Mouse (Mus musculus): ENCODE data around the gene Tmod1. TPM values are rescaled to one million over a fixed set of nuclear protein-coding genes. Genes with fewer than 3 reads are reported as not detected.

Gene Tmod1
- polyA plus RNA-seq, 1 experiment from 2014 or later, result 28.6 TPM

DNA sequence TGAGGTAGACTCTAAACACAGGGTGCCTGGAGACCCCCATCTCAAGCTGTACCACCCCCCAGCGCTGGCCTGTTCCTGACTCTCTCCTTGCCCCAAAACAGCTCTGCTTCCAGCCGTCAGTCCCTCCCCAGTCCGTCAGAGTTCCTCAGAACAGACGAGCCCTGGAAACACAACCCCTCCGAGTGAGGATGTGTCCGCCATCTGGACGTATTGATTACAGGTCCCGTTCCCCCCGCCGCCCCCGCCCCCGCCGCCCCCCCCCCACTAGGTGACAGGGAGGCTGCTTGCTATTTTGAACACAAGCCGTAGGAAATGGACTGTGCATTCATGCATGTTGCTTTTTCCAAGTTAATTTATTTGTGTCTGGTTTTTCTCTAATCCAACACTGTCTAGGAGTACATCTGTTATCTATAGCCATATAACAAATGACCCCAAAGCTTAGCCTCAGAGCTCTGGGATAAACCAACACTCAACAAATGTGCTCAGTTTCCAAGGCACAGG is 62.5 kb downstream of the Tmod1 start:
- Histone ChIP-seq H3K4me2 (peak overlapping the region; percentile 16; the same call in 1 of the 2 replicates), H3K4me3 (ENCODE audit: low read depth, low read length) (no peak overlapping the region), H3K27ac (ENCODE audit: low read depth, low read length) (no peak overlapping the region), H3K4me1 (replicated peaks; ENCODE audit: control insufficient read depth, insufficient read depth, low read length) (peaks cover 8% of the 10 kb centered on the region), H3K9ac (ENCODE audit: low read depth, low read length) (no peak overlapping the region), H3K9me3 (ENCODE audit: control insufficient read depth, low read length) (no peaks in the 10 kb centered on the region), H3K27me3 (replicated peaks; ENCODE audit: control insufficient read depth, insufficient read depth, low read length) (no peaks in the 10 kb centered on the region), H3K36me3 (ENCODE audit: control insufficient read depth, insufficient read depth, low read length) (peaks cover 4% of the 10 kb centered on the region; the same call in 1 of the 2 replicates)
- DNase-seq (ENCODE audit: low spot score) (no peak), ATAC-seq (replicated peaks; ENCODE audit: low FRiP score) (no peak)
- 29% methylated on average over 14 of the region's 14 CpGs for WGBS

DNA sequence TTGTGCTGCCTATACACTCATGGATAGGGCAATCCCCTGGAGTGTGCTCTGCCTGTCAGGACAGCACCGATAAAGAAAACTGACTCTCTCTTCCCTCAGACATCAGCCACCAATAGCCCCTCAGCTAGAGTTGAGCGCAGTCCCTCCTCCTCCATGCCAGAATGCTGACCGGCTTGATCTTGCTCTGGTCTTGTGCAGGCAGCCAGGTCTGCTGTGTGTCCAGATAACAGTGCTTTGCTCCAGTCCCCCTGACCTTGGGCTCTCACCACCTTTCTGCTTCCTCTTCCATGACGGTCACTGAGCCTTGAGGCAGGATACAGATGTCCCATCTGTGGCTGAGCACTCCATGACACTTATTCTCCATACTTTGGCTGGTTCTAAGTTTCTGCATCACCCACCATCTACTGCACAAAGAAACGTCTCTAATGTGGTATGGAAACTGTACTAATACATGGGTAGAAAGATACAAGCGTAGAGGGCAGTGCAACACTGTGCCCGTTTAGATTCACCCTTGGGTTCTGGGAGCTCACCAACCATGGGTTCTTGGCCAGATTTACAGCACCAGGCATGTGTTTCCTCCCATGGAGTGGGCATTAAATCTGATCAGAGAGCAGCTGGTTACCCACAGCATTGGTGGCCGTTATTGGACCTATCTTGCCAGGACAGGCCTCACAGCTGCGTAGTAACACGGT is 63.5 kb downstream of the Tmod1 start:
- H3K9me3 ChIP-seq (ENCODE audit: control insufficient read depth, low read length), result no peaks in the 10 kb centered on the region
- H3K27ac ChIP-seq (ENCODE audit: low read depth, low read length), result no peak overlapping the region
- no peak for DNase-seq (ENCODE audit: low spot score)
- peaks cover 3% of the 10 kb centered on the region; the same call in 1 of the 2 replicates for H3K36me3 ChIP-seq (ENCODE audit: control insufficient read depth, insufficient read depth, low read length)
- no peak overlapping the region for H3K4me2 ChIP-seq
- no peak overlapping the region for H3K9ac ChIP-seq (ENCODE audit: low read depth, low read length)
- H3K4me1 ChIP-seq (replicated peaks; ENCODE audit: control insufficient read depth, insufficient read depth, low read length), result peaks cover 8% of the 10 kb centered on the region
- H3K27me3 ChIP-seq (replicated peaks; ENCODE audit: control insufficient read depth, insufficient read depth, low read length), result no peaks in the 10 kb centered on the region
- no peak overlapping the region for H3K4me3 ChIP-seq (ENCODE audit: low read depth, low read length)
- ATAC-seq (replicated peaks; ENCODE audit: low FRiP score), result no peak
- 87% methylated on average over 10 of the region's 10 CpGs for WGBS

- peaks cover 20% of the 10 kb centered on the region; the same call in 1 of the 2 replicates for H3K36me3 ChIP-seq (ENCODE audit: control insufficient read depth, insufficient read depth, low read length)
- 93% methylated on average over 8 of the region's 8 CpGs for WGBS
Measured at GRCm38 (mm10) chr4:46110084-46110483, 71.3 kb downstream of the Tmod1 start.

GRCm38 (mm10) chr4:46111361-46111760 is 72.6 kb downstream of the Tmod1 start:
- ATAC-seq (replicated peaks; ENCODE audit: low FRiP score) (no peak), DNase-seq (ENCODE audit: low spot score) (no peak)
- Histone ChIP-seq H3K4me1 (replicated peaks; ENCODE audit: control insufficient read depth, insufficient read depth, low read length) (no peaks in the 10 kb centered on the region), H3K9me3 (ENCODE audit: control insufficient read depth, low read length) (no peaks in the 10 kb centered on the region), H3K27me3 (replicated peaks; ENCODE audit: control insufficient read depth, insufficient read depth, low read length) (no peaks in the 10 kb centered on the region), H3K36me3 (ENCODE audit: control insufficient read depth, insufficient read depth, low read length) (peaks cover 32% of the 10 kb centered on the region), H3K4me2 (no peak overlapping the region), H3K9ac (ENCODE audit: low read depth, low read length) (no peak overlapping the region), H3K4me3 (ENCODE audit: low read depth, low read length) (no peak overlapping the region), H3K27ac (ENCODE audit: low read depth, low read length) (no peak overlapping the region)
- WGBS, result 68% methylated on average over 3 of the region's 3 CpGs

More at GRCm38 (mm10) chr4:46110084-46110483, 71.3 kb downstream of the Tmod1 start:
- Histone ChIP-seq H3K4me3 (ENCODE audit: low read depth, low read length) (no peak overlapping the region), H3K4me1 (replicated peaks; ENCODE audit: control insufficient read depth, insufficient read depth, low read length) (no peaks in the 10 kb centered on the region), H3K4me2 (no peak overlapping the region), H3K9ac (ENCODE audit: low read depth, low read length) (no peak overlapping the region), H3K9me3 (ENCODE audit: control insufficient read depth, low read length) (no peaks in the 10 kb centered on the region), H3K27me3 (replicated peaks; ENCODE audit: control insufficient read depth, insufficient read depth, low read length) (no peaks in the 10 kb centered on the region), H3K27ac (ENCODE audit: low read depth, low read length) (no peak overlapping the region)
- no peak for ATAC-seq (replicated peaks; ENCODE audit: low FRiP score)
- DNase-seq (ENCODE audit: low spot score), result no peak

DNA sequence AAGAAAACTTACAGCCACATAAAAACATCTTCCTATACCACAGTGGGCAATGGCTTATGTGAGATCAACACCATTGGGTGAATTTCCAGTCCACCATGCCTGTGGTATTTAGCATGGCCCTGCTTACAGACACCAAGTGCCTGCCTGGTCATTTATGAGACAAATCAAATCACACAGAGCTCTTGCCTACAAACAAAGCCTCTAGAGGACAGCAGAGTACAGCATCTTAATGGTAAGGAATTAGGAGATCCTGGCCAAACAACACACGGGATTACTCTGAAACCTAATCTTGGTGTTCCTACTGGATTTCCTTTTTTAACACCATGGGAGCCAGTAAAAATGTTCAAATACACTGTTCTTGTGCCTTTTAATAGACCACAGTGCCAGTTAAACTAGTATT is 76.6 kb downstream of the Tmod1 start:
- H3K9me3 ChIP-seq (ENCODE audit: control insufficient read depth, low read length), result no peaks in the 10 kb centered on the region
- 87% methylated on average over 1 of the region's 1 CpGs for WGBS
- peaks cover 63% of the 10 kb centered on the region for H3K36me3 ChIP-seq (ENCODE audit: control insufficient read depth, insufficient read depth, low read length)
- no peaks in the 10 kb centered on the region for H3K4me1 ChIP-seq (replicated peaks; ENCODE audit: control insufficient read depth, insufficient read depth, low read length)
- no peaks in the 10 kb centered on the region for H3K27me3 ChIP-seq (replicated peaks; ENCODE audit: control insufficient read depth, insufficient read depth, low read length)
- no peak overlapping the region for H3K4me3 ChIP-seq (ENCODE audit: low read depth, low read length)
- ATAC-seq (replicated peaks; ENCODE audit: low FRiP score), result no peak
- no peak overlapping the region for H3K9ac ChIP-seq (ENCODE audit: low read depth, low read length)
- H3K27ac ChIP-seq (ENCODE audit: low read depth, low read length), result no peak overlapping the region
- DNase-seq (ENCODE audit: low spot score), result no peak
- no peak overlapping the region for H3K4me2 ChIP-seq

DNA sequence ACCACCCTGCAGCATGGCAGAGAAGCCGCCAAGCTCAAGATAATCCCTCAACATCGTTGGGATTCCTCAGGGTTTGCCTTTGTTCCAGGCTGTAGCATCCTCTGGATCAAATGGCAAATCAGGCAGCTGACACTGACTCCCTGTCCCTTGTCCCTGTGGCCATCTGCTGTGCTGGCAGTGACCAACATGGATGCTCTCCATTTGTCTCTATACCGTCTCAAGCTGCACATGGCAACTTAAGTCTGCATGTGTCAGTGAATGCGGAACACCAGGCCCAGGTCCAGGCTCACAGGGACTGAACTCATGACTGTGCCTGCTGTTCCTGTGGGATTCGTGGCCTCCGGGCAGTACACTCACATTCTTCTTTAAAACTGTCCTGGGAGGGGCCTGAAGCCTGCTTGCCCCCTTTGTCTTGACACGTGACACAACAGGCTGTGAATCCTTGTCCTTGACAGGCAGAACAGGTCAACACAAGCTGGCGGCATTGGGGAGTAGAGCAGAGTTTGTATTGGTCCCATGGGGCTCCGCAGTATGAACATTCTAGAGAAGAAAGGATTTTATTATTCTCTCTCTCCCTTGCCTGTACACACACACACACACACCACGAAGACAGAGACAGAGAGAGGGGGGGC is 77.9 kb downstream of the Tmod1 start:
- peaks cover 63% of the 10 kb centered on the region for H3K36me3 ChIP-seq (ENCODE audit: control insufficient read depth, insufficient read depth, low read length)
- DNase-seq (ENCODE audit: low spot score) (no peak), ATAC-seq (replicated peaks; ENCODE audit: low FRiP score) (no peak)
- WGBS, result 89% methylated on average over 10 of the region's 10 CpGs
- no peak overlapping the region for H3K4me3 ChIP-seq (ENCODE audit: low read depth, low read length)
- no peak overlapping the region for H3K27ac ChIP-seq (ENCODE audit: low read depth, low read length)
- H3K9ac ChIP-seq (ENCODE audit: low read depth, low read length), result no peak overlapping the region
- H3K4me1 ChIP-seq (replicated peaks; ENCODE audit: control insufficient read depth, insufficient read depth, low read length), result no peaks in the 10 kb centered on the region
- no peaks in the 10 kb centered on the region for H3K9me3 ChIP-seq (ENCODE audit: control insufficient read depth, low read length)
- H3K27me3 ChIP-seq (replicated peaks; ENCODE audit: control insufficient read depth, insufficient read depth, low read length), result no peaks in the 10 kb centered on the region
- no peak overlapping the region for H3K4me2 ChIP-seq

DNA sequence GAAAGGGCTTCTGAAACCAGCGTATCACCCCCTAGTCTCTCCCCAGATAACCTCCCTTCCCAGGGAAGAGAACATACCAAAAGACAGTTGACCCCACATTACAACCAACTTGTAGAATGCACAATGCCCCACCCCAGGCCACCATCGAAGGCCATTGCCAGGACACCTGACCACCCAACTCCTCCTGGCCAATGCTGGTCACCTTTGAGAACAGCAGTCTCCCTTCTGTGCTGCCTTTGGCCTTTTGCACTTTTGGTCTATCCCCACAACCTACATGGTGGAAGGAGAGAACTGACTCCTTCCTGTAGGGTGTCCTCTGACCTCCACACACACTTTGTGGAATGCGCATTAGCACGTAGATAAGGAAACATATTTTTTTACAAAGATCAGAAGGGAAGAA is 78.8 kb downstream of the Tmod1 start:
- no peak overlapping the region for H3K27ac ChIP-seq (ENCODE audit: low read depth, low read length)
- no peaks in the 10 kb centered on the region for H3K27me3 ChIP-seq (replicated peaks; ENCODE audit: control insufficient read depth, insufficient read depth, low read length)
- no peak overlapping the region for H3K4me3 ChIP-seq (ENCODE audit: low read depth, low read length)
- ATAC-seq (replicated peaks; ENCODE audit: low FRiP score) (no peak), DNase-seq (ENCODE audit: low spot score) (no peak)
- H3K4me1 ChIP-seq (replicated peaks; ENCODE audit: control insufficient read depth, insufficient read depth, low read length), result no peaks in the 10 kb centered on the region
- H3K36me3 ChIP-seq (ENCODE audit: control insufficient read depth, insufficient read depth, low read length), result peaks cover 65% of the 10 kb centered on the region
- H3K4me2 ChIP-seq, result no peak overlapping the region
- WGBS, result 90% methylated on average over 4 of the region's 4 CpGs
- H3K9me3 ChIP-seq (ENCODE audit: control insufficient read depth, low read length), result no peaks in the 10 kb centered on the region
- H3K9ac ChIP-seq (ENCODE audit: low read depth, low read length), result no peak overlapping the region

DNA sequence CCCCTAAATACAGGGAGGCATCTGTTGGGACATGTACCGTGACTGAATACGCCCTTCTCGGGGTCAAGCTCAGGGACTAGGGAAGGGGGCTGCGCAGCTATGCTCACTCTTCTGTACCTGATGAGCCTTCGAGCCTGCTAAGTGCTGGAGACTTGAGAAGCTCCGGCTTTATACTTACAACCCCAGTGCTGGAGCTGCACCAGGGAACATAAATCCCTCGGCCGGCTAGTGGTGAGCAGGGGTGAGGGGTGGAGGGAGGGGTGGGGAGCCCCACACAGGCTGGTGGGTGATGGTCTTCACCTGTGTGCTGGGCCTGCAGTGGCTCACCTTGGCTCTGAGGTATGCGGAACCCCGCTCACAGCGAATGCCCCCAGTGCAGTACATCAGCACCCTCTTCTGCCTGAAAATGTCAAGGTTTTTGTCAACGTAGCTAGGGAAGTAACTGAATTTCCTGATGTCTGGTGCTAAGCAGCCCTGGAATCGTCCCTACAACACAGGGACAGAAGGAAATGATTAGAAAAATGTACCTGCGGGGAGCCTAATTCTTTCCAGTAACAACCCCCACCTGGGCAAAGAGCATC is 80.9 kb downstream of the Tmod1 start:
- no peaks in the 10 kb centered on the region for H3K9me3 ChIP-seq (ENCODE audit: control insufficient read depth, low read length)
- H3K4me2 ChIP-seq, result no peak overlapping the region
- H3K27me3 ChIP-seq (replicated peaks; ENCODE audit: control insufficient read depth, insufficient read depth, low read length), result no peaks in the 10 kb centered on the region
- no peak overlapping the region for H3K4me3 ChIP-seq (ENCODE audit: low read depth, low read length)
- DNase-seq (ENCODE audit: low spot score), result no peak
- no peak for ATAC-seq (replicated peaks; ENCODE audit: low FRiP score)
- WGBS, result 94% methylated on average over 14 of the region's 14 CpGs
- H3K27ac ChIP-seq (ENCODE audit: low read depth, low read length), result no peak overlapping the region
- H3K9ac ChIP-seq (ENCODE audit: low read depth, low read length), result no peak overlapping the region
- no peaks in the 10 kb centered on the region for H3K4me1 ChIP-seq (replicated peaks; ENCODE audit: control insufficient read depth, insufficient read depth, low read length)
- peaks cover 58% of the 10 kb centered on the region for H3K36me3 ChIP-seq (ENCODE audit: control insufficient read depth, insufficient read depth, low read length)

Data from liver, embryonic 11.5 days (tissue).